Mouse (Mus musculus) retina, embryonic 14.5 days (tissue): ENCODE measurements around the gene Entpd7.

Experiments used
- DNase-seq: peaks from one replicate; pipeline ENCODE4 v3.0.0-alpha.2; 2015; ENCODE audit warnings: low spot score

Gene Entpd7

DNA sequence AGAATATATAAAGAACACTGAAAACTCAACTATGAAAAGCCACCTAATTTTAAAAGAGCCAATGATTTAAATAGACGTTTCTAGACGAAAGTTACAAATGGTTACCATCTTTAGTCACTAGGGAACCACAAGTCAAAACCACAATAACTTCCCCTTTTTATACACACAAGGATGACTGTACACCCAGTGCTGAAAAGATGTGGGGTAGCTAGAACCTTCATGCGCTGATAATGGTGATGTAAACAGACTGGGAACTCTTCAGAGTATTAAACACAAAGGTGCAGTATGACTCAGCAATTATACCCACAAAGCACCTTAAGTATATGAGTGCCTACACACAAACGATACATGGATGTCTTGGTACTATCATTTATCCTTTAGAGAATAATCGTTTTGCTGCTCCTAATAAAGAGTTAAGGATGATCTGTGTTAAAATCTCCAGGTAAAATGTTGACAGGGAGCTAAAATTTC, 82.1 kb downstream of the Entpd7 start:
- DNase-seq, result no peak

DNA sequence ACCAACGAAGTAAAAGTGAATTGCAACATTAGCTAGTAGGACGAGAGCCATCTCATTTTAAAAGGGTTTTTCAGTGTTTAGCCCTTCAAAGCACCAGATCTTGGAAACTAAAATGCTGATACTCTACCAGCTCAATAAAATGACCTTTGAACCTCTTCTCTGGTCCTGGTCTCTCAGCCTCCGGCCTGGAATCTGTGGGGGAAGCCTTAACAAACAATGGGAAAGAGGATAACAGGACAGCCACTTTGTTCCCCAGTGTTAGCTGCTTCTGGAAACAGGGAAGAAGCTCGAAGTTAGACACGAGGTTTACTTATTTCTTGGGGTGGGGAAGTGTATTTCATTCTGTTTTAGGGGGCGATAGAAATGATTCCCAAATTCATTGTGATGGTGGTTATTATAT, 82.8 kb downstream of the Entpd7 start:
- DNase-seq, result no peak

DNA sequence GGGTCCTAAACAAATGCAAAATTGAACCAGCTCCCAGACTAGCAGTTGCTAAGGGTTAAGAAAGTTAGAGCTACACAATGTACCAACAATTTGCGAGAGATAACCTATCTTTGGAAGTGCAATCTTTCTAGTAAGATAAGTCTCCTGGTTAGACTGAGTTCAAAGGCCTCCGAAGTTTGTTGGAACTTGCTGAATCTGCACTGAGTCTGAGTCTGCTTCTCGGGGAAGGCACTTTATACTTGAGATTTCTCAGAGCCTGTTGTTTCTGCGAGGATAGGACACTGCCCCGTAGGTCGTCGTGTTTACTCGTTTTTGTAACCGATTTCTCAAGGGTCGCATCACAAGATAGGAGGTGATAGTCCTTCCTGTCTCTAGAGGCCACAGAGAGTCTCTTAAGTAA, 86.0 kb downstream of the Entpd7 start:
- DNase-seq, result no peak

DNA sequence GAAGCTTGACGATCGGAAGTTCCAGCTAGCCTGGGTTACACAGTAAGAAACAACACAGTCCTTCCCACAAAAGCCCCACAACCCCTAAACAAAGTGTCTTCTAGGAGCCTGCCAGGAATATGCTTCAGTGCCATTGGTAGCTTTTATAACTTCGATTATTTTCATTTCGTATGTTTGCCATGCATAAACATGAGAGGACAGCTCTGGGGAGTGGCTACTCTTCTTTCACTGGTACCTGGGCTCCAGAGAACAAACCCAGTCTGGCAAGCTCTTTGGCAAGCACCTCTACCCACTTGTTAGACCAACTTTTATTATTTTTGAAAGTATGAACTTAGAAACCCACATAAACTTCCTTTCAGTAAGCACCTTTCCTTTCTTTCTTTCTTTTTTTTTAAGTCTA, 87.1 kb downstream of the Entpd7 start:
- no peak for DNase-seq

DNA sequence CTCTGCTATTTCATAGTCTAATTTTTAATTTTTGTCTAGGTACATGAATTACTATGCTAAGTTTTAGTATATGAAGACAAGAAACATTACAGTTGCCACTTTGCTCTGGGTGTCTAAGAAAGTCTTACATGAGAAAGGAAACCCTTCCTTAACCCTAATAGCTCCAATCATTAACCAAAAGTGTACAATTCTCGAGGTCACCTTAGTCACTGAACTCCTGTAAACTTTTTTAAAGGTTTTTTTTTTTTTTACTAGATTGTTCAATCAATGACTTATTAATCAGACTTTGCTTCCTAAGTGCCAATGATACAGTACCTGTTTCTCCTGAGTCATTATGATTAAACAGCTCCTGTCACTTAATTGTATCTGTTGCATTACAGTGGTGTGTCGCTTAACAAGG, 87.8 kb downstream of the Entpd7 start:
- DNase-seq, result no peak

DNA sequence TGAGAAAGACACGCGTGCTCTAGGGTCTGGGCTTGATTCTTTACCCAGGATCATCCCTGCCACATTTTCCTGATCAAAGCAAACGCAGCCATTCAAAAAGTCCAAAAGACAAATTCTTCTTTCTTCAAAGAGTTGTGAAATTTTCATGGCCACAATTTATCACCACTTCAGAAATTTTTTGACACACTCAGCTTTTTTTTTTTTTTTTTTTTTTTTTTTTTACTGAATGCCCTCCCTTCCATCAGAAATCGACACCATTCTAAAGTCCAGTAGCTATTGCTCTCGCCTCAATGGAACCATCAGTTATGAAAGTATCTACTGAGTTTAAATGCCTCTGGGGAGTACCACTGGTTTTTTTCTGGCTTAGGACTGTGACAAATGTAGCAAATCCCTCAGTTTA, 90.9 kb downstream of the Entpd7 start:
- no peak for DNase-seq

DNA sequence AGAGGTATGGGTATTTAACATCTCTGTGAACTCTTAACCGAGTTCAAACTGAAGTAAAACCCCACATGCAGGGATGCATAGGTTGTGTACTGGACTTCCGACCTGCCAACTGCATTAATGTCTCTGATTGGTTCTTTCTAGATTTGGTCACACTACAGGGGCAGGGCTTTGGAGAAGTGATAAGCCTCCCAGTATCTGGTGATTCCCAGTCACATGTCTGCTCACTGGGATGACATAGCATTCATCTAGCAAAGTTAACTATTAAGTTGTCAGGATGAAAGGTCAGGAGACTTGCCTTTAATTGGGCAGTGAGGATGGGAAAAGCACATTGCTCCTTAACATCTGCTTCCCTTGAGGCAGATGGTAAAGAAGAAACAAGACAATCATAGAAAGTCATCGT, 92.5 kb downstream of the Entpd7 start, which contains the start of gene Abcc2:
Gene Abcc2, plus strand, starts transcription at position 213 of the 400 bp plus-strand sequence.
- DNase-seq, result no peak
